Mouse (Mus musculus): ENCODE data around the gene Gorasp1.

DNA sequence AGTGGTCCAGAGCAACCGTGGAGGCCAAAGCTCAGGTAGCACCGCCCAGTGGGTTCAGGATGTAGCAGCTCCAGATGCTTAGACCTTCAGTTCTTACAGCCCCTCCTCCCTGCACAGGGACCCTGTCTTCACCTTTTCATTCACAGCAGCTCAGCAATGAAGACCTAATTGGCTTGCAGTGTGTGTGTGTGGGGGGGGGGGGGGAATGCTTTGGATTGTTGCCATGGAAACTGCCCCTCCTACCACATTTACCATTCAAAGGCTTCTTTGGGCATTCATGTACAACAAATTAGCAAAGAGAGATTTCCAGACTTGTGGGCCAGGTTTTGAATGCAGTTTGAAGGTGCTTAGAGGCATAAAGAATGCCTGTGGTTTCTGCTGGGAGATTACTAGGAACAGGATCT, 48.5 kb downstream of the Gorasp1 start:
- no peak for TF ChIP-seq CTCF (IDR thresholded peaks at IDR 0.05)
- TF ChIP-seq POLR2A (IDR thresholded peaks at IDR 0.05; ENCODE audit: insufficient read depth, low read depth, low read length), result no peak

All from heart, adult 2 months (tissue).